Mouse (Mus musculus) heart, postnatal 36 days (tissue): ENCODE data around the gene Ttk. TPM values are rescaled to one million over a fixed set of nuclear protein-coding genes. Genes with fewer than 3 reads are reported as not detected.

Experiments used
- DNase-seq, 2 experiments: peaks; one replicate each; pipeline ENCODE4 v3.0.0; 2021 to 2022
- intact Hi-C: fragments of 180-260 bp; cut with DNase I; formaldehyde crosslinking; loops from one replicate; pipeline ENCODE4 v1.15.1; 2025
- total RNA-seq, 2 experiments: library from RNA; stranded (reverse); gene quantifications; 2 replicates each; pipeline ENCODE4 v1.2.3; 2021

Gene Ttk
- total RNA-seq, 2 experiments from 2014 or later = 0.38 to 0.64 TPM

- intact Hi-C loops = no loop called here
Observed at GRCm38 (mm10) chr9:83893073-83893472, 58.6 kb downstream of the Ttk start.

DNA sequence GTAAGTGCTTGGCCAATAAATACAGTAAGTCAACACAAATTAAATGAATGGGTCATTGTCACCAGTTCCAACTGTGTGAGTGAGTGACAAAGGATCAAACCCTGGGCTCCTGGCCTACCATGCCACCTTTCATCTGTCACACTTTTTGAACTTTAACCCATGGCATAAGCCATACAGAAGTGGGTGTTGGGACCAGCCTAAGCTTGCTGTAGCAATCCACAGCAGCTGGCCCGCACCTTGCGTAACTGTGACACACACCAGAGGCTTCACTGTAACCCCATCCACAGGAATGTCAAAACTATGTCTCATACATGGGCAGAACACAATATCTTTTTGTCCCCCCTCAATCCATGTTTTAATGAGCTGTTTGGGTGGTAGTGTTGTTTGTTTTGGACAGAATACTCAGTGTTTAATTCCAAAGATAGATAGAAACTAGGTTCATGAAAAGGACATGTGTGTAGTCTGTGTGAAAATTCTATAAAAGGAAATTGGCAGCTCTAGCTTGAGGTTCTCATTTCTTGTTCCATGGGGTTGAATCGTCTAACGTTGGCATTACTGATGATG lies 59.4 kb downstream of the Ttk start:
- DNase-seq = no peak
- intact Hi-C loops = no loop called here

More at GRCm38 (mm10) chr9:83893073-83893472, 58.6 kb downstream of the Ttk start:
- no peak for DNase-seq

GRCm38 (mm10) chr9:83902086-83902485 lies 67.6 kb downstream of the Ttk start:
- no peak for DNase-seq
- intact Hi-C loops = no loop called here

- no peak for DNase-seq
- intact Hi-C loops = no loop called here
Observed at GRCm38 (mm10) chr9:83905820-83906219, 71.3 kb downstream of the Ttk start.

DNA sequence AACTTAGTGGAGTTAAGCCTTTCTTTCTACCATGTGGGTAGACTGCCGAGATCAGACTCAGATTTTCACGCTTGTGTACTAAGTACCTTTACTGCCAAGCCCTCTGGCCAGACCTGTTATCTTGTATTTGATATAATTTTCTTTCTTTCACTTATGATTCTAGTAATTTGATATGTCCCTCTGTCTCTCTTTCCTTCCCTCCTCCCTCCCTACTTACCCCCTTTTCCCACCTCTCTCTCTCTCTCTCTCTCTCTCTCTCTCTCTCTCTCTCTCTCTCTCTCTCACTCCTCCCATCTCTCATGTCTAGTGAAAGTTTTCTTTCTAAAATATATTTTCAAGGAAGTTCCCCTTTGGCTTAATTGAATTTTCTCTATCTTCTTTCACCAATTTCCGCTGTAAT lies 72.5 kb downstream of the Ttk start:
- intact Hi-C loops = no loop called here
- no peak for DNase-seq

DNA sequence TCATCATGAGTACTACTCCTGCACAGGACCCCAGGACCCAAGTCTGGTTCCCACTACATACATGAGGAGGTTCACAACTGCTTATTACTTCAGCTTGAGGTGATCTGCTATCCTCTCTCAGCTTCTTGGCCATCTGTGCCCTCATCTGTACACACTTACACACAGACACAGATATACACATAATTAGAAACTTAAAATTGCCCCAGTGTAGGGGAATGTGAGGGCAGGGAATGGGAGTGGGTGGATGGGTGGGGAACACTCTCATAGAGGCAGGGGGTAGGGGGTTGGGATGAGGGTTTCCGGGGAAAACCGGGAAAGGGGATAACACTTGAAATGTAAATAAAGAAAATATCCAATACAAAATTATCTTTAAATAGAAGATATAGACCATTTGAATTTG lies 75.3 kb downstream of the Ttk start:
- DNase-seq = no peak
- intact Hi-C loops = no loop called here

GRCm38 (mm10) chr9:83910926-83911325 lies 76.4 kb downstream of the Ttk start:
- intact Hi-C loops = no loop called here

More at GRCm38 (mm10) chr9:83910926-83911325, 76.4 kb downstream of the Ttk start:
- DNase-seq = no peak

Other genes starting within 250 kb of the Ttk start
- gene Elovl4, start 28.4 kb upstream of the Ttk start, total RNA-seq = under 1 TPM; 0.11 to 0.14 TPM
- 100 to 1,000 TPM in 1 of 2 experiments, 10 to 100 TPM in 1; 85.1 to 112 TPM for gene Bckdhb, start 90.5 kb downstream of the Ttk start, total RNA-seq